Mouse (Mus musculus) limb, embryonic 14.5 days (tissue): ENCODE measurements around the gene 2010111I01Rik. TPM values are rescaled to one million over a fixed set of nuclear protein-coding genes. Genes with fewer than 3 reads are reported as not detected.

Experiments
- ATAC-seq: fragments of 200-750 bp; cut with Nextera tagmentation; 2 replicates; pipeline ENCODE4 v1.8.0; 2017; ENCODE audit warnings: low read depth, moderate number of reproducible peaks, moderate TSS enrichment; ENCODE audit not compliant: low FRiP score
- DNase-seq: peaks from one replicate; pipeline ENCODE4 v3.0.0-alpha.2; 2015; ENCODE audit warnings: low spot score
- H3K27ac ChIP-seq: fragments of 300-500 bp; sonication (generic); replicated peaks from 2 replicates; pipeline ENCODE4 v1.5.1; 2014; ENCODE audit warnings: low read depth, mild to moderate bottlenecking, low read length, moderate library complexity, mixed read lengths
- H3K27me3 ChIP-seq: fragments of 300-500 bp; sonication (generic); 2 replicates; pipeline ENCODE4 v1.6.1; 2014; ENCODE audit warnings: low read length, mixed read lengths; ENCODE audit not compliant: control insufficient read depth, insufficient read depth
- H3K36me3 ChIP-seq: fragments of 300-500 bp; sonication (generic); 2 replicates; pipeline ENCODE4 v1.6.1; 2014; ENCODE audit warnings: mild to moderate bottlenecking, low read length, moderate library complexity, mixed read lengths; ENCODE audit not compliant: control insufficient read depth, insufficient read depth
- H3K4me1 ChIP-seq: fragments of 300-500 bp; sonication (generic); 2 replicates; pipeline ENCODE4 v1.6.1; 2014; ENCODE audit warnings: antibody characterized with exemption, low read length, mixed read lengths; ENCODE audit not compliant: control insufficient read depth, insufficient read depth
- H3K4me2 ChIP-seq: fragments of 300-500 bp; sonication (generic); replicated peaks from 2 replicates; pipeline ENCODE4 v1.6.1; 2014; ENCODE audit warnings: low read depth, mild to moderate bottlenecking, low read length, moderate library complexity; ENCODE audit not compliant: severe bottlenecking
- H3K4me3 ChIP-seq: fragments of 300-500 bp; sonication (generic); replicated peaks from 2 replicates; pipeline ENCODE4 v1.5.1; 2014; ENCODE audit warnings: low read length
- H3K9ac ChIP-seq: fragments of 300-500 bp; sonication (generic); 2 replicates; pipeline ENCODE4 v1.6.1; 2014; ENCODE audit warnings: mild to moderate bottlenecking, low read depth, low read length, moderate library complexity; ENCODE audit not compliant: severe bottlenecking
- H3K9me3 ChIP-seq: fragments of 300-500 bp; sonication (generic); 2 replicates; pipeline ENCODE4 v1.6.1; 2016; ENCODE audit warnings: low read length; ENCODE audit not compliant: control insufficient read depth
- POLR2A ChIP-seq: fragments of 200-500 bp; IDR thresholded peaks from 2 replicates; pipeline ENCODE4 v1.8.0; 2012; ENCODE audit warnings: inconsistent platforms, mild to moderate bottlenecking, moderate library complexity, borderline replicate concordance; ENCODE audit not compliant: insufficient read depth, insufficient read length; ENCODE audit errors: extremely low read depth
- WGBS: fragments of 180-500 bp; shearing (Covaris S2); extraction: QIAGEN DNeasy Blood & Tissue Kit; methylation state at CpG from one replicate; pipeline ENCODE4 v1.1.7; 2014; 5-methylcytosine and 5-hydroxymethylcytosine counted together
- polyA plus RNA-seq, 2 experiments: library from polyadenylated mRNA; depleted of rRNA in 1 of 2; stranded (reverse) in 1 of 2; unstranded in 1 of 2; fragments of >200 nt; fragmentation: Nextera tagmentation in 1 of 2; extraction: Ambion mirVana in 1 of 2; gene quantifications; 2 replicates each; pipeline versions ENCODE4 v1.2.1 to v1.2.3; 2012 to 2014

The 2010111I01Rik gene
- polyA plus RNA-seq, 2 experiments = 231 to 255 TPM

DNA sequence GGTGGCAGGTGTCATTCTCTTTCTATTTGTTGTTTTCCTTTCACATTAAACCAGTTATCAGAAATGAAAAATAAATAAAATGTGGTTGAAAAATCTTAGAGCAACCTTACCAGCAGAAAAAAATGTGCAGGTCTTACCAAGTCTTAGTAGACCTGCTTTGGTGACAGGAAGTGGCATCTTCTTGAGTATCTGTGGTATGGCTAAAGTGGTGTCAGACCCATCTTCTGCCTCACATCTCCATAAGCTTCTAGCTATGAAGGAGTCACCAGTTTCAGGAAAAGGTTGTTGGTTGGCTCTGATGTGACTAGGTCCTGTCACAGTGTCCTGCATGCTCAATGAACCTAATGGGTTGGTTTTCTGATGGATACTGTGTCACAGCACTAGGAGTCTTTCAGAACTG lies 176.6 kb downstream of the 2010111I01Rik start:
- Histone ChIP-seq H3K36me3 (no peaks in the 10 kb centered on the region), H3K27ac (peak overlapping the region; percentile 93), H3K4me3 (no peak overlapping the region), H3K27me3 (no peaks in the 10 kb centered on the region), H3K4me1 (peaks cover 12% of the 10 kb centered on the region), H3K4me2 (no peak overlapping the region), H3K9ac (no peak overlapping the region), H3K9me3 (no peaks in the 10 kb centered on the region)
- ATAC-seq (no peak), DNase-seq (no peak)
- TF ChIP-seq POLR2A = no peak

DNA sequence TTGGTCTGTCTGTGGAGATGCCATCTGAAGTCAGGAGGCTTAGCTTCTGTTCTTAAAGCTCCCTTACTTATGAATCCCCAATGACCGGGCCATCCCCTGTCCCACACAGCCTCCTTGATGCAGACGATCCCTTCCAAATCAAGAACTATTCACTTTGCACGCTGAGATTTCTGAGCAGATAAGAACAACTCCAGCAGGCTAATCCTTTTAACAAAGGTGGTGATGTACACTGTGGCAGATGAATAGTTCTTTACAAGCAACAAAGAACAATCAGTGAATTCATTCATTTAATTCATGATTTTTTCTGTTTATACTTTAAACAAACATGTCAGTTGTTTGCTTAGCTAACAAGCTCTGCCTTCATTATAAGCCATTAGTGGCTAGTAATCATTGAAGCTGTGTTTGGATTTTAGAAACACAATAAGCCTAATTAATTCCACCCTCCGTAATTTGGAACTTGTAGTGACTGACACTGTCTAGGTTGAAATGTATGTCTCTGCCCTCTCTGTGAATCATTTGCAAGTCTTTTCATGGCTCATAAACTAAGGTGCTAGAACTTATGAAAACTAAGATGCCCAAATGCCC lies 182.0 kb downstream of the 2010111I01Rik start:
- 62% methylated on average over 4 of the region's 4 CpGs for WGBS
- no peak for TF ChIP-seq POLR2A
- H3K36me3 ChIP-seq = no peaks in the 10 kb centered on the region
- H3K9me3 ChIP-seq = no peaks in the 10 kb centered on the region
- no peak overlapping the region for H3K4me2 ChIP-seq
- no peak overlapping the region for H3K4me3 ChIP-seq
- peaks cover 3% of the 10 kb centered on the region; the same call in 1 of the 2 replicates for H3K4me1 ChIP-seq
- H3K27me3 ChIP-seq = no peaks in the 10 kb centered on the region
- no peak for ATAC-seq
- DNase-seq = no peak
- no peak overlapping the region for H3K9ac ChIP-seq
- no peak overlapping the region for H3K27ac ChIP-seq

DNA sequence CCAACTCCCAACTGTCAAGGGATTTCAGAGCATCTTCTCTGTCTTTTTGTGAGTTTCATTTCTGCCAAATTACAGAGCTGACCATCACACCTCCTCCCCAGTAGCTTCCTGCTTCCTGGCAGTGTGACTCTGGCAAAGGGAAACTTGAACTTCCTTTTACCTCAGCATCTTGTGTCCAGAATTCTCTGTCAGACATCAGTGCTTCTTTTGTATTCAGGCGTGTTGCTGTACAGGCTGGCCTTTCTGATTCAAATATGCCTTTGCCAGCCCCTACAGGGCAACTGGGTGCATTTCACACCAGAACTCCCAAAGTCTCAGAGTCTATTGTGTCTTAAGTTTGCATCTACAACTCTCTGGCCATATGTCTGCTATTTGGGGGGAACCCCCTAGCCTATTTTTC lies 183.5 kb downstream of the 2010111I01Rik start:
- Histone ChIP-seq H3K4me2 (no peak overlapping the region), H3K9me3 (no peaks in the 10 kb centered on the region), H3K4me1 (peaks cover 3% of the 10 kb centered on the region; the same call in 1 of the 2 replicates), H3K4me3 (no peak overlapping the region), H3K9ac (no peak overlapping the region), H3K36me3 (no peaks in the 10 kb centered on the region), H3K27ac (no peak overlapping the region), H3K27me3 (no peaks in the 10 kb centered on the region)
- 77% methylated on average over 1 of the region's 1 CpGs for WGBS
- no peak for ATAC-seq
- DNase-seq = no peak
- TF ChIP-seq POLR2A = no peak

DNA sequence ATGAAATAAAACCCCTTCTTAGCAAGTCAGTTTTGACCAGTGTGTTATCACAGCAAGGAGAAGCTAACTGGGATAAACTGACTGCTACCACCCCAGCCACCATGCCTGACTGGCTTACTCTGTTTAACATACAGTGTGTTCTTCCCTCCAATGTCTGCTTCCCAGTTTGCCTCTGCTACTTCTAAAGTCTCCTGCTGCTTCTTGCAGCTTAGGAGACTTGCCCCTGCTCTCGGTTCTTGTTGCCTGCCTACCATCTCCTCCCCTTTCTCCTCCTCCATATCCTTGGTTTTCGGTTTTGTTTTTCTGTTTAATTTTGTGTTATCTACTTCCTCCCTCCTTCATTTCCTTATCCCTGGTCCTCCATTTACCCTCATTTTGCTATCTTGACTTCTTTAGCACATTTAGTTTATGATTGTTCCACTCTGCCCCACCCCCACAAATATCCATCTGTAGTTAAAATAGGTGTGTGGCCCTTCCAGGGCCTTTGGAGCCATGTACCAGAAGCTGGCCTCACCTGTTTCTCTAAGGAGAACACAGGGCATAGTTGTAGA lies 185.9 kb downstream of the 2010111I01Rik start:
- 55% methylated on average over 2 of the region's 2 CpGs for WGBS
- Histone ChIP-seq H3K27ac (no peak overlapping the region), H3K27me3 (no peaks in the 10 kb centered on the region), H3K9me3 (no peaks in the 10 kb centered on the region), H3K4me1 (peaks cover 20% of the 10 kb centered on the region), H3K4me2 (no peak overlapping the region), H3K4me3 (no peak overlapping the region), H3K36me3 (no peaks in the 10 kb centered on the region), H3K9ac (no peak overlapping the region)
- ATAC-seq (no peak), DNase-seq (no peak)
- TF ChIP-seq POLR2A = no peak

DNA sequence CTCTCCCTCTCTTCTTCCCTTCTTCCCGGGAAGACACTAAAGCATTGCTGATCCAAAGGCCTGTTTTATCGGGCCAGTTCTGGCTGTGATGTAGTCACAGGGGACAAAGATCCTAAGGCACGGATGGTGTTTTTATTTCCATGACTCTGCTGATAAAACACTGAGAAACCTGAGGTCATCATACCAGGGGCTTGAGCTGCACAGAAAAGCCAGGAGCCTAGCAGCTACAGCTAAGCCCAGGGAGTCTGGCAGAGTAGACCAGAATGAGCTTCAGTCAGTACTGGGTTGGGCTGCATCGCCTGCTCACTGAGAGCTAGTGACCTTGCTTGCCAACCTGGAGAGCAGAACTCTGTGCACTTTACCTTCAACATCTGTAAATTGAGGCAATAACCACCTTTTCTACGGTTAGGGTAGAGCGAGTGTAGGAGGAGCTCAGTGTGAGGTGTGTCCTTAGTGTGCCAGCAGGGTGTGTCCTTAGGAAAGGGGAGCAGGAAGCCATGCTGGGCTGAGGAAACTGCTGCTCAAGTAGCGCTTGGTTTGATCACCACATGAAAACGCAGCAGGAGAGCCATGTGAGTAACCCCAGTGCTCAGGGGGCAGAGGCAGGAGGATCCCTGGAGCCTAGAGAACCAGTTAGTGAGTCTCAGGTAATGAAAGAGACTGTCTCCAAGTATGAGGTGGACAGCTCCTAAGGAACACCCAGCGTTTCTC lies 186.5 kb downstream of the 2010111I01Rik start:
- TF ChIP-seq POLR2A = no peak
- Histone ChIP-seq H3K4me2 (no peak overlapping the region), H3K9ac (no peak overlapping the region), H3K27me3 (no peaks in the 10 kb centered on the region), H3K4me1 (peaks cover 26% of the 10 kb centered on the region), H3K4me3 (no peak overlapping the region), H3K9me3 (no peaks in the 10 kb centered on the region), H3K27ac (no peak overlapping the region), H3K36me3 (no peaks in the 10 kb centered on the region)
- DNase-seq (no peak), ATAC-seq (no peak)
- 82% methylated on average over 9 of the region's 9 CpGs for WGBS
